Mouse (Mus musculus) G1E (cell line): ENCODE measurements around the gene Rrm1. TPM values are rescaled to one million over a fixed set of nuclear protein-coding genes. Genes with fewer than 3 reads are reported as not detected.

Experiments used
- ATAC-seq: 2 replicates; pipeline ENCODE4 v1.8.0; 2016; ENCODE audit warnings: mild to moderate bottlenecking; ENCODE audit not compliant: insufficient number of reproducible peaks, poor library complexity, low FRiP score, severe bottlenecking; ENCODE audit errors: extremely low read depth
- DNase-seq: peaks from one replicate; pipeline ENCODE4 v3.0.0; 2012; ENCODE audit warnings: low spot score
- H3K27me3 ChIP-seq: 2 replicates; pipeline ENCODE4 v1.6.1; 2012; ENCODE audit warnings: mild to moderate bottlenecking, low read length, inconsistent platforms; ENCODE audit not compliant: insufficient read depth
- H3K36me3 ChIP-seq: replicated peaks from 2 replicates; pipeline ENCODE3; 2012; ENCODE audit warnings: mild to moderate bottlenecking, inconsistent platforms
- H3K4me1 ChIP-seq: 2 replicates; pipeline ENCODE4 v1.6.1; 2012; ENCODE audit warnings: low read depth, low read length, inconsistent platforms, mixed read lengths; ENCODE audit not compliant: insufficient read depth
- H3K4me3 ChIP-seq: 2 replicates; pipeline ENCODE4 v1.5.1; 2012; ENCODE audit warnings: low read depth, mild to moderate bottlenecking, inconsistent platforms, low read length, moderate library complexity, mixed read lengths
- H3K9me3 ChIP-seq: replicated peaks from 2 replicates; pipeline ENCODE4 v1.6.1; 2012; ENCODE audit warnings: inconsistent platforms
- CTCF ChIP-seq: IDR thresholded peaks from 2 replicates; pipeline ENCODE4 v1.5.1; 2012; ENCODE audit warnings: low read depth, low read length, inconsistent platforms, mixed read lengths
- GATA1 ChIP-seq: IDR thresholded peaks from 2 replicates; pipeline ENCODE4 v1.6.1; 2012; ENCODE audit warnings: borderline replicate concordance, low read length, inconsistent platforms, mixed read lengths
- GATA2 ChIP-seq: IDR thresholded peaks from 2 replicates; pipeline ENCODE4 v1.6.1; 2012; ENCODE audit warnings: low read depth, low read length, inconsistent platforms, borderline replicate concordance
- POLR2AphosphoS5 ChIP-seq: IDR thresholded peaks from 2 replicates; pipeline ENCODE4 v1.6.1; 2012; ENCODE audit warnings: low read depth, low read length, inconsistent platforms; ENCODE audit not compliant: insufficient replicate concordance
- TAL1 ChIP-seq: conservative IDR thresholded peaks from 2 replicates; pipeline ENCODE4 v1.6.1; 2012; ENCODE audit warnings: low read depth, low read length, inconsistent platforms, mixed read lengths
- polyA plus RNA-seq: library from polyadenylated mRNA; stranded (reverse); fragments of >175 nt; gene quantifications from 2 replicates; pipeline ENCODE4 v1.2.3, GENCODE M21; 2012
- total RNA-seq, 2 experiments: library from RNA; stranded (forward) in 1 of 2; stranded (reverse) in 1 of 2; fragments of 200-1000 nt in 1 of 2; fragments of >200 nt in 1 of 2; fragmentation: Nextera tagmentation in 1 of 2; gene quantifications; 2 replicates each; pipeline ENCODE4 v1.2.3; 2014 to 2017

The Rrm1 gene
- total and polyA plus RNA-seq, 3 experiments: 131 to 591 (median 285) TPM

DNA sequence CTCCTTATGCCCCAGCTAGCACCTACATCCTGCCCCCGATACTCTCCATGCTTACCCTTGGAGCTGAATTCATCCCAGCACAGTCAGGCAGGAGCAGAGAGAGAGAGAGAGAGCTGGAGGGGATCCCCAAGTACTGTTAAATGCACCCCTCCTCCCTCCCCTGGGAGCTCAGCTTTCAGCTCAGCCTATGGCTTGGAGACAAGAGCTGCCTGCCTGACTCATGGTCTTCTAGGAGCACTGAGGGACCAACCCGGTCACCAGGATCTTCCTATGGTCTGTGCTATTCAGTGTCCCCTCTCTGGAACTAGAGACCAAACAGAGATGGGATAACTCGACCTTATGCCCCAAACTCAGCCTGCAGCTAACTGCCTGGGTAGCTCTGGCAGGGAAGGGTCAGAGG, 58.0 kb downstream of the Rrm1 start, which contains the start of gene Olfr545:
TSS of gene Olfr545 (minus strand) at position 101 of the 400 bp plus-strand sequence.
- no peak for DNase-seq
- TF ChIP-seq CTCF (no peak), GATA2 (no peak), TAL1 (no peak), POLR2AphosphoS5 (no peak), GATA1 (no peak)
- H3K4me3 ChIP-seq: no peak within 1 kb of the TSS

DNA sequence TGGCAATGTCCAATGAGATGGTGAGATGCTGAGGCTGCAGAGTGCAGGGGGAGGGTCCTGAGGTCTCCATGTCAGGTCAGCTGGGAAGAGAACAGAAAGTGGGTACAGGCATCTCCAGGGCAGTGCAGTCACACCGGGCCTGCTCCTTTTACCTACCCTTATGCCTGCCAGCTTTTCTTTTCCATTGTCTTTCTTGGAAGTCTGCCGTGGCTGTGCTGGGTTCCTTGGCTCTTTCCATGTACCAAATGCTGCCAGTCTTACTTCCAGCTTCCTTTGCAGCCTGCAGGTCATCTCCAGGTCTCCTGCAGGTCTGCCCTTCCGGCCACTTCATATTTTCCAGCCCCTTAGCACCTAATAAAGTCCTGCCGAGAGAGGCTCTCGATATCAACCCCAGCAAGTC, 60.5 kb downstream of the Rrm1 start:
- TF ChIP-seq GATA2: no peak
- no peak for TF ChIP-seq TAL1
- TF ChIP-seq CTCF: no peak
- no peak for TF ChIP-seq POLR2AphosphoS5
- no peak for TF ChIP-seq GATA1
- Histone ChIP-seq H3K36me3 (no peaks in the 10 kb centered on the region), H3K4me1 (peaks cover 1% of the 10 kb centered on the region; the same call in 1 of the 2 replicates), H3K27me3 (peaks cover 33% of the 10 kb centered on the region), H3K4me3 (no peak overlapping the region), H3K9me3 (no peaks in the 10 kb centered on the region)
- no peak for DNase-seq
- ATAC-seq: no peak

More for the DNA sequence above, 58.0 kb downstream of the Rrm1 start, which contains the start of gene Olfr545:
- Histone ChIP-seq H3K4me1 (no peaks in the 10 kb centered on the region), H3K36me3 (no peaks in the 10 kb centered on the region), H3K9me3 (no peaks in the 10 kb centered on the region), H3K27me3 (peaks cover 33% of the 10 kb centered on the region)
- no peak for ATAC-seq

DNA sequence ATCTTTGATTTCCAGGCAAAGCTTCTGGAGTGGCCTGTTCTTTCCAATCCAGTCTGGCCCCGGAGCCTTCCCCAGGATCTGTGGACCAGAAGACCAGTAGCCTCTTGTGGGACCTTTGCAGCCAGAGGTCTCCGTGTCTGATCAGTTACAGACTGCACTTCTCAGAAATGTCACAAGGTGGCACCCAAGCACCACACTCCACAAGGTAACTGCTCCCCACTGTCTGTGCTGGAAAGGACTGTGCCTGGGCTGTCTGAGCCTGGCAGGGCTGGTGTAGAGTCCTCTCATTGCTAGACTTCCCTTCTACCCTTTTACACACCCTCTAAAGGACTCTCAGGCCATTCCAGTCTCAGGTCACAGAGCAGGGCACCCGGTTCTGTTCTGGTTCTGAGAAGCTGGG, 65.4 kb downstream of the Rrm1 start:
- H3K4me1 ChIP-seq: peaks cover 2% of the 10 kb centered on the region; the same call in 1 of the 2 replicates
- no peaks in the 10 kb centered on the region for H3K9me3 ChIP-seq
- peak; percentile 61 for DNase-seq
- H3K27me3 ChIP-seq: peaks cover 19% of the 10 kb centered on the region
- no peaks in the 10 kb centered on the region for H3K36me3 ChIP-seq
- ATAC-seq: peak; percentile 63
- H3K4me3 ChIP-seq: no peak overlapping the region
- TF ChIP-seq GATA1: no peak
- no peak for TF ChIP-seq TAL1
- TF ChIP-seq POLR2AphosphoS5: no peak
- TF ChIP-seq GATA2: no peak
- peak; percentile 80 for TF ChIP-seq CTCF

DNA sequence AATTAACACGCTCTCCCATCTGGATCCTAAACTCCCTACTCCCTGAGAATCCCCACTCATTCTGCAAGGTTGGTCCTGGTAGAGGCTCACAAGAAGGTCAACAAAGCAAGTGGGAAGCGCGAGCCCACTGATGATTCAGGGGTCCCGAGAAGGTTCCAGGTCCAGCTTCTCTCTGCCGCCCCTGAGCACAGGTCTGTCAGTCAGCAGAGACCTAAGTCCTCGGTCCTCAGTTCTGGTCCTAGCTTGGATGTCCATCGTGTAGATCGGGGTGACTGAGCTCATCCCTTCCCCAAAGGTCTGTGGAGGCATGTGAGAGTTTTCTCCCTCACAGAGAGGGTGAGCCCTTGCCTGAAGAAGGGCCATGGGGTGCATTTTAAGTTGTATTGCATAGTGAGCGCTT, 66.6 kb downstream of the Rrm1 start:
- ATAC-seq (no peak), DNase-seq (no peak)
- Histone ChIP-seq H3K4me1 (peaks cover 6% of the 10 kb centered on the region), H3K4me3 (no peak overlapping the region), H3K27me3 (peaks cover 12% of the 10 kb centered on the region), H3K36me3 (no peaks in the 10 kb centered on the region), H3K9me3 (no peaks in the 10 kb centered on the region)
- TF ChIP-seq GATA1 (no peak), TAL1 (no peak), GATA2 (no peak), POLR2AphosphoS5 (no peak), CTCF (no peak)

DNA sequence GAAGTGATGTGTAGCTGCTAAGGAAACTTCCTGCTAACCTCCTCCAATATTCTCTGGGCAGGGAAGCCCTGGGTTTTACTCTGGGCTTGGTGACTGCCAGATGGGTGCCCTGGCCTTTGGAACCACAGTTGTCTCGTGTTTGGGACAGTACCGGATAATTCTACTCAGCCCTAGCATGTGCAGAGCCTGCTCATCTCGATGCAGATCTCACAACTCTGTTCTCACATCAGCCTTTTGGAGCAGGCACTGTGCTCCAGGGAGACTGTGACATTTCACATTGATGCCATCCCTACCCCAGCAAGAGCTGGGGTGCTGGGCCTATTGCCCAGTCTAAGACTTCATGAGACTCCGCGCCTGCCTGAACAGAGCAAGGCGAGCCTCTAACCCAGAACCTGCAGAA, 67.2 kb downstream of the Rrm1 start:
- TF ChIP-seq CTCF (no peak), TAL1 (no peak), GATA2 (no peak), POLR2AphosphoS5 (no peak), GATA1 (no peak)
- Histone ChIP-seq H3K9me3 (no peaks in the 10 kb centered on the region), H3K4me3 (no peak overlapping the region), H3K27me3 (peaks cover 12% of the 10 kb centered on the region), H3K36me3 (no peaks in the 10 kb centered on the region), H3K4me1 (peaks cover 12% of the 10 kb centered on the region)
- DNase-seq (no peak), ATAC-seq (no peak)

DNA sequence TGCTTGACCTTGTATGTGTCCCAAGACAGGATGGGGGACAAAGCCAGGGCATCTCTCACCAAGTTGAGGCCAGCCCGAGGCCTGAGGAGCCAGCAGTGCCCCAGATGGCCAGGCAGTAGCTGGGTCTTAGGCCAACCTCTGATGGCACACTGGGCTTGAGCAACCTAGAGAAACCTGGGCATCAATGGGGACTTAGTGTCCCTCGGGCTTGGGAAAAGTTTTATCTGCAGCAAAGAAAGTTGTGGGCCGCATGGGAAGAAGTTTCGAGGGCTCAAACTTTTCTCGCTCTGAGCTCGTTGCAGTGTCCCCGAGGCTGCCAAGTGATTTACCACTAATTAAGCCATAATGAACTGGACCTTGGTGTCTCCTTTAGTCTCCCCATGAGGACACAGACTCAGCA, 68.2 kb downstream of the Rrm1 start:
- peaks cover 11% of the 10 kb centered on the region for H3K27me3 ChIP-seq
- TF ChIP-seq GATA1 (no peak), TAL1 (no peak), GATA2 (no peak), CTCF (no peak), POLR2AphosphoS5 (no peak)
- DNase-seq: no peak
- no peak for ATAC-seq
- peaks cover 17% of the 10 kb centered on the region for H3K4me1 ChIP-seq
- H3K9me3 ChIP-seq: no peaks in the 10 kb centered on the region
- H3K36me3 ChIP-seq: no peaks in the 10 kb centered on the region
- no peak overlapping the region for H3K4me3 ChIP-seq
